Comparison of ENCODE assay signal across 8 mouse cellular contexts in genomic region chr12:105009370-105010212, GRCm38 (mm10). TPM values are rescaled to one million over a fixed set of nuclear protein-coding genes. Genes with fewer than 3 reads are reported as not detected.
DNase-seq lines count a peak whose midpoint lies in the region; ATAC-seq and TF ChIP-seq lines count a peak whose summit lies in the region.

Syne3 (minus strand) TSS chr12:105009809.

- H3K36me3 ChIP-seq in heart, embryonic 15.5 days: no peaks in the 10 kb centered on the region
- H3K36me3 ChIP-seq in kidney, postnatal 0 days (ENCODE audit: insufficient read depth, low read length): no peaks in the 10 kb centered on the region
- no peaks in the 10 kb centered on the region for H3K36me3 ChIP-seq in lung, embryonic 16.5 days (ENCODE audit: control insufficient read depth, insufficient read depth, low read length)

- peak within 1 kb of the TSS; percentile 66 for H3K27ac ChIP-seq in heart, embryonic 15.5 days
- H3K27ac ChIP-seq in kidney, postnatal 0 days: peak within 1 kb of the TSS; percentile 62
- no peak within 1 kb of the TSS for H3K27ac ChIP-seq in lung, embryonic 16.5 days (ENCODE audit: low read length)

- H3K9me3 ChIP-seq in heart, embryonic 15.5 days (replicated peaks): no peaks in the 10 kb centered on the region
- H3K9me3 ChIP-seq in kidney, postnatal 0 days (replicated peaks; ENCODE audit: low read length): no peaks in the 10 kb centered on the region
- no peaks in the 10 kb centered on the region for H3K9me3 ChIP-seq in lung, embryonic 16.5 days (ENCODE audit: control insufficient read depth, low read length)

- DNase-seq in 416B (ENCODE audit: low read depth) (peak; percentile 79), ZHBTc4 (ENCODE audit: low read depth, low spot score) (peak; percentile 66)
- DNase-seq in kidney, postnatal 0 days (ENCODE audit: low spot score): peak; percentile 72
- DNase-seq in ovary, adult 18-20 months (ENCODE audit: low spot score): peak; percentile 51
- peak; percentile 89 for DNase-seq in thymus, postnatal 14 days

- peaks cover 33% of the 10 kb centered on the region for H3K27me3 ChIP-seq in heart, embryonic 15.5 days
- H3K27me3 ChIP-seq in kidney, postnatal 0 days (ENCODE audit: insufficient read depth, low read length): no peaks in the 10 kb centered on the region
- H3K27me3 ChIP-seq in lung, embryonic 16.5 days (ENCODE audit: control insufficient read depth, insufficient read depth, low read depth, low read length): peaks cover 31% of the 10 kb centered on the region

- H3K9ac ChIP-seq in heart, embryonic 15.5 days: peak within 1 kb of the TSS; percentile 68
- H3K9ac ChIP-seq in kidney, postnatal 0 days (ENCODE audit: low read depth, low read length): peak within 1 kb of the TSS; percentile 66
- H3K9ac ChIP-seq in lung, embryonic 16.5 days (ENCODE audit: low read length): peak within 1 kb of the TSS; percentile 58

- H3K4me2 ChIP-seq in heart, embryonic 15.5 days: peak within 1 kb of the TSS; percentile 85
- peak within 1 kb of the TSS; percentile 90 for H3K4me2 ChIP-seq in kidney, postnatal 0 days (ENCODE audit: low read length)
- H3K4me2 ChIP-seq in lung, embryonic 16.5 days (ENCODE audit: low read depth, low read length): peak within 1 kb of the TSS; percentile 83

- peak; percentile 61 for ATAC-seq in erythroblast, adult 5-6 weeks (replicated peaks; ENCODE audit: low FRiP score, poor library complexity, severe bottlenecking)
- ATAC-seq in heart, embryonic 15.5 days (replicated peaks; ENCODE audit: insufficient number of reproducible peaks, insufficient read depth, low FRiP score, low read depth): peak; percentile 83
- peak; percentile 87 for ATAC-seq in kidney, postnatal 0 days (replicated peaks; ENCODE audit: low FRiP score, low read depth)
- peak; percentile 85 for ATAC-seq in lung, embryonic 16.5 days (ENCODE audit: low read depth)

- H3K4me3 ChIP-seq in heart, embryonic 15.5 days: peak within 1 kb of the TSS; percentile 79
- peak within 1 kb of the TSS; percentile 71 for H3K4me3 ChIP-seq in kidney, postnatal 0 days (replicated peaks; ENCODE audit: low read depth, low read length)
- peak within 1 kb of the TSS; percentile 54 for H3K4me3 ChIP-seq in lung, embryonic 16.5 days (ENCODE audit: low read length)

- H3K4me1 ChIP-seq in heart, embryonic 15.5 days (replicated peaks): peaks cover 30% of the 10 kb centered on the region
- H3K4me1 ChIP-seq in kidney, postnatal 0 days (replicated peaks; ENCODE audit: insufficient read depth, low read length): peaks cover 7% of the 10 kb centered on the region; the same call in 1 of the 2 replicates
- H3K4me1 ChIP-seq in lung, embryonic 16.5 days (replicated peaks; ENCODE audit: control insufficient read depth, insufficient read depth, low read length): peaks cover 16% of the 10 kb centered on the region

- no peak for TF ChIP-seq CTCF in kidney, postnatal 0 days (IDR thresholded peaks at IDR 0.05; ENCODE audit: low read depth)

- under 1% methylated on average over 66 of the region's 66 CpGs for WGBS in heart, embryonic 15.5 days
- WGBS in kidney, postnatal 0 days: under 1% methylated on average over 63 of the region's 66 CpGs
- under 1% methylated on average over 62 of the region's 66 CpGs for WGBS in lung, embryonic 16.5 days

RNA-seq across cellular contexts. Expression of gene Syne3, which starts in this region (rescaled TPM):
- 4.8 and 5.6 TPM in 2 replicates for total RNA-seq in erythroblast, adult 5-6 weeks (2015; ENCODE audit: low replicate concordance)
- total RNA-seq in erythroblast, adult 5-6 weeks (2017; ENCODE audit: low replicate concordance): 10.3 and 14.8 TPM in 2 replicates
- polyA plus RNA-seq in heart, embryonic 15.5 days (2015; fragmentation: Nextera tagmentation; extraction: Ambion mirVana): 1.6 and 2.0 TPM in 2 replicates
- polyA plus RNA-seq in kidney, postnatal 0 days (2015; fragmentation: Nextera tagmentation; extraction: Ambion mirVana): 1.0 and 1.3 TPM in 2 replicates
- polyA plus RNA-seq in lung, embryonic 16.5 days (2015; fragmentation: Nextera tagmentation; extraction: Ambion mirVana): 0.74 and 0.91 TPM in 2 replicates

Comparison
In these comparisons a context has a peak if more than half of its experiments do, and no peak if none do; other contexts are left out.
1. Peak in ATAC-seq, H3K4me3 ChIP-seq, H3K9ac ChIP-seq and H3K4me2 ChIP-seq in lung, embryonic 16.5 days; RNA of the gene not detected or under 1 TPM.